In genomic region chr13:25189419-25190144, GRCm38 (mm10) we compare ENCODE assay signal across 28 mouse cellular contexts.
DNase-seq lines count a peak whose midpoint lies in the region; ATAC-seq and TF ChIP-seq lines count a peak whose summit lies in the region.
"Had no signal": no experiment of that assay in that cellular context is flagged by ENCODE, and none has a peak within 500 bp of the region (broad histone marks: within the 10 kb centered on the region; RNA-seq: fewer than 3 reads in every experiment).

No protein-coding gene starts in this region.

- no peak for ATAC-seq in erythroblast, adult 5-6 weeks (replicated peaks; ENCODE audit: low FRiP score, poor library complexity, severe bottlenecking)
- peak; percentile 99 for ATAC-seq in liver, embryonic 12.5 days
- peak; percentile 68 for ATAC-seq in liver, postnatal 0 days
- ATAC-seq: activated CD4-positive, CD25-positive, alpha-beta regulatory T cell, adult 4 months; forebrain, embryonic 14.5 days; midbrain, embryonic 16.5 days had no signal

- peak overlapping the region; percentile 85 for H3K27ac ChIP-seq in liver, embryonic 12.5 days
- no peak overlapping the region for H3K27ac ChIP-seq in liver, postnatal 0 days (ENCODE audit: low read depth)
- H3K27ac ChIP-seq in heart, adult 2 months: no peak overlapping the region
- H3K27ac ChIP-seq: gastrocnemius, adult 2 months; hindbrain, embryonic 10.5 days; hindbrain, embryonic 15.5 days; limb, embryonic 10.5 days; limb, embryonic 15.5 days; lung, embryonic 15.5 days had no signal

- peak; percentile 63 for DNase-seq in c-Kit-negative CD71-positive TER-119-positive erythroid progenitor cells, embryonic 14.5 days (ENCODE audit: low read depth, low spot score)
- no peak for DNase-seq in liver, postnatal 0 days
- no peak for DNase-seq in urinary bladder, postnatal 36 days (ENCODE audit: low spot score in 2 of 2)
- no peak for DNase-seq in urinary bladder, postnatal 10 days (ENCODE audit: low spot score)
- no peak for DNase-seq in heart, adult 2 months
- DNase-seq: adrenal gland, adult 2 months; cerebellum, adult 18-20 months; cerebellum, postnatal 10 days; gastrocnemius, adult 2 months; gastrocnemius, postnatal 36 days; heart, postnatal 14 days; kidney, adult 8-10 months; kidney, postnatal 14 days; layer of hippocampus, adult 9-11 months; right cerebral cortex, postnatal 4 days had no signal

- intact Hi-C loops in heart, adult 2 months (cut with DNase I): no loop called here

- no peaks in the 10 kb centered on the region for H3K79me2 ChIP-seq in heart, adult 2 months (replicated peaks; ENCODE audit: control insufficient read depth, insufficient read depth, low read length)

- H3K9me3 ChIP-seq in erythroblast, embryonic 14.5 days (ENCODE audit: control insufficient read depth, low read length): no peaks in the 10 kb centered on the region
- H3K9me3 ChIP-seq in liver, embryonic 12.5 days (replicated peaks): no peaks in the 10 kb centered on the region
- H3K9me3 ChIP-seq in liver, postnatal 0 days (ENCODE audit: low read length): no peaks in the 10 kb centered on the region
- H3K9me3 ChIP-seq: hindbrain, embryonic 10.5 days; hindbrain, embryonic 15.5 days; limb, embryonic 10.5 days; limb, embryonic 15.5 days; lung, embryonic 15.5 days had no signal

- no peaks in the 10 kb centered on the region for H3K36me3 ChIP-seq in erythroblast, embryonic 14.5 days (ENCODE audit: control insufficient read depth)
- no peaks in the 10 kb centered on the region for H3K36me3 ChIP-seq in liver, embryonic 12.5 days
- H3K36me3 ChIP-seq in liver, postnatal 0 days (replicated peaks; ENCODE audit: insufficient read depth, low read length): no peaks in the 10 kb centered on the region
- no peaks in the 10 kb centered on the region for H3K36me3 ChIP-seq in heart, adult 2 months (ENCODE audit: control insufficient read depth, insufficient read depth, low read length)
- H3K36me3 ChIP-seq: hindbrain, embryonic 10.5 days; hindbrain, embryonic 15.5 days; limb, embryonic 10.5 days; limb, embryonic 15.5 days; lung, embryonic 15.5 days had no signal

- H3K4me3 ChIP-seq in erythroblast, embryonic 14.5 days (replicated peaks): peak overlapping the region; percentile 45
- H3K4me3 ChIP-seq in liver, embryonic 12.5 days: no peak overlapping the region
- no peak overlapping the region for H3K4me3 ChIP-seq in liver, postnatal 0 days (ENCODE audit: low read depth, low read length)
- H3K4me3 ChIP-seq in heart, adult 2 months: no peak overlapping the region
- H3K4me3 ChIP-seq: gastrocnemius, adult 2 months; hindbrain, embryonic 10.5 days; hindbrain, embryonic 15.5 days; limb, embryonic 10.5 days; limb, embryonic 15.5 days; lung, embryonic 15.5 days had no signal

- H3K9ac ChIP-seq in liver, embryonic 12.5 days: no peak overlapping the region
- no peak overlapping the region for H3K9ac ChIP-seq in liver, postnatal 0 days (replicated peaks)
- no peak overlapping the region for H3K9ac ChIP-seq in heart, adult 2 months (ENCODE audit: low read depth, low read length)
- H3K9ac ChIP-seq: hindbrain, embryonic 15.5 days; limb, embryonic 15.5 days; lung, embryonic 15.5 days had no signal

- H3K27me3 ChIP-seq in erythroblast, embryonic 14.5 days (ENCODE audit: control insufficient read depth): no peaks in the 10 kb centered on the region
- H3K27me3 ChIP-seq in liver, embryonic 12.5 days (replicated peaks): no peaks in the 10 kb centered on the region
- H3K27me3 ChIP-seq in liver, postnatal 0 days (ENCODE audit: insufficient read depth, low read length): no peaks in the 10 kb centered on the region
- no peaks in the 10 kb centered on the region for H3K27me3 ChIP-seq in heart, adult 2 months (ENCODE audit: control insufficient read depth, insufficient read depth, low read length)
- H3K27me3 ChIP-seq: CH12.LX; hindbrain, embryonic 15.5 days; limb, embryonic 15.5 days; lung, embryonic 15.5 days had no signal

- 48% methylated on average over 11 of the region's 11 CpGs for WGBS in liver, embryonic 12.5 days (ENCODE audit: insufficient replicate concordance)
- 64% methylated on average over 11 of the region's 11 CpGs for WGBS in liver, postnatal 0 days (ENCODE audit: insufficient replicate concordance)
- 63% methylated on average over 11 of the region's 11 CpGs for WGBS in heart, adult 2 months

- peak overlapping the region; percentile 47 for H3K4me2 ChIP-seq in liver, embryonic 12.5 days
- H3K4me2 ChIP-seq in liver, postnatal 0 days (ENCODE audit: low read depth, low read length): no peak overlapping the region; the same call in 1 of the 2 replicates
- H3K4me2 ChIP-seq: hindbrain, embryonic 15.5 days; limb, embryonic 15.5 days; lung, embryonic 15.5 days; midbrain, embryonic 11.5 days had no signal

- peaks cover 31% of the 10 kb centered on the region for H3K4me1 ChIP-seq in erythroblast, embryonic 14.5 days (ENCODE audit: control insufficient read depth)
- peaks cover 20% of the 10 kb centered on the region for H3K4me1 ChIP-seq in liver, embryonic 12.5 days
- no peaks in the 10 kb centered on the region for H3K4me1 ChIP-seq in liver, postnatal 0 days (ENCODE audit: insufficient read depth)
- no peaks in the 10 kb centered on the region for H3K4me1 ChIP-seq in heart, adult 2 months (ENCODE audit: control insufficient read depth, insufficient read depth, low read length)
- H3K4me1 ChIP-seq: lung, embryonic 15.5 days had no signal

- no peak for TF ChIP-seq POLR2A in heart, adult 2 months (IDR thresholded peaks at IDR 0.05; ENCODE audit: insufficient read depth, low read depth, low read length)

- no peak for TF ChIP-seq EP300 in liver, postnatal 0 days (IDR thresholded peaks at IDR 0.05; ENCODE audit: low read depth)
- no peak for TF ChIP-seq EP300 in heart, adult 2 months (IDR thresholded peaks at IDR 0.05; ENCODE audit: insufficient read depth, low read depth, low read length)

- no peak for TF ChIP-seq CTCF in liver, postnatal 0 days (IDR thresholded peaks at IDR 0.05; ENCODE audit: low read depth)
- no peak for TF ChIP-seq CTCF in heart, adult 2 months (IDR thresholded peaks at IDR 0.05)
